ENCODE assay signal across 14 mouse cellular contexts in the genomic region with DNA sequence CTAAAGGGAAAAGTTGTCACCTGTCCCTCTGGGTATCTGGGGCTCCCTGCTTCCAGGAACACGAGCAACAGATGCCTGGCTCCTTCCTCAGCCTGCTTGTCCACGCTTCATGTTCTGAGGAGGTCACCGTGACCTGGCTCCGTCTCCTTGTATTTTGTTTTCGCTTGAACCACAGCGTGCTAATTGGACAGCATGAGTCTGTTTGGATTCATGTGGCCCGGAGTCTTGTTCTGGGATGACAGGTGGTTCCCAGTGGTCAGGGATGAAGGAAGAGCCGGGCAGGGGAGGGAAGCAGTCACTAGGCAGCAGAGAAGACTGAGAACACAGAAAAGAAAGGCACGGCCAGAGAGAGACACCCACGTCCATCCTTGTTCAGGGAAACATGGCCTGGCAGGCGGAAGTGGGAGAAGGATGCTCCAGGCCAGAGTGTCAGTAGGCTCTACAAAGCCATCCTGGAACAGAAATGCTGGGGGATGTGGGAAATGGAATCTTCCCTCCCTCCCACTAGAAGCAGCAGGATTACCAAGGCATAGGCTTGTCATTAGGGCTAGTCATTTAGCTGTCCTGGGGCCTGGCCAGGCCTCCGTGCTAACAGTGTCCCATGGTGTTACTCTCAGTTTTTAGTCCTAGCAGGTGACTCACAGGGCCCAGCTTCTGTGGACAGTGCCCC. TPM values are rescaled to one million over a fixed set of nuclear protein-coding genes. Genes with fewer than 3 reads are reported as not detected.
A peak's percentile ranks its signal among the peaks of the same experiment; 100 is the strongest.
DNase-seq lines count a peak whose midpoint lies in the region; ATAC-seq and TF ChIP-seq lines count a peak whose summit lies in the region.
"Had no signal": no experiment of that assay in that cellular context is flagged by ENCODE, and none has a peak within 500 bp of the region (broad histone marks: within the 10 kb centered on the region; RNA-seq: fewer than 3 reads in every experiment).

No protein-coding gene starts in this region.

- no peak for ATAC-seq in neural tube, embryonic 15.5 days (ENCODE audit: low FRiP score)
- ATAC-seq: forebrain, postnatal 0 days; midbrain, embryonic 16.5 days had no signal

- H3K27me3 ChIP-seq in neural tube, embryonic 15.5 days (replicated peaks): no peaks in the 10 kb centered on the region
- H3K27me3 ChIP-seq: lung, embryonic 15.5 days had no signal

- no peaks in the 10 kb centered on the region for H3K9me3 ChIP-seq in neural tube, embryonic 15.5 days (replicated peaks)
- H3K9me3 ChIP-seq: G1E; lung, embryonic 15.5 days had no signal

- H3K27ac ChIP-seq in layer of hippocampus, adult 2 months: peak overlapping the region; percentile 36; the same call in 1 of the 2 replicates
- H3K27ac ChIP-seq in neural tube, embryonic 15.5 days (replicated peaks): 0 out of 2 replicates have a peak overlapping the region, but pooled peaks have one; percentile 9
- H3K27ac ChIP-seq: lung, embryonic 15.5 days had no signal

- H3K9ac ChIP-seq in neural tube, embryonic 15.5 days (replicated peaks): no peak overlapping the region
- H3K9ac ChIP-seq: forebrain, postnatal 0 days; lung, embryonic 15.5 days had no signal

- H3K4me2 ChIP-seq in neural tube, embryonic 15.5 days: no peak overlapping the region
- H3K4me2 ChIP-seq: heart, embryonic 11.5 days; lung, embryonic 15.5 days had no signal

- H3K4me1 ChIP-seq in neural tube, embryonic 15.5 days: peaks cover 7% of the 10 kb centered on the region
- H3K4me1 ChIP-seq: lung, embryonic 15.5 days had no signal

- peaks cover 24% of the 10 kb centered on the region for H3K36me3 ChIP-seq in neural tube, embryonic 15.5 days

- H3K4me3 ChIP-seq in layer of hippocampus, adult 2 months: no peak overlapping the region
- no peak overlapping the region for H3K4me3 ChIP-seq in neural tube, embryonic 15.5 days (replicated peaks)
- H3K4me3 ChIP-seq: lung, embryonic 15.5 days had no signal

- DNase-seq in adrenal gland, postnatal 25 days: peak; percentile 38
- no peak for DNase-seq in adrenal gland, postnatal 4 days (ENCODE audit: low spot score in 2 of 2)
- DNase-seq in layer of hippocampus, adult 2 months (ENCODE audit: low spot score in 2 of 2): no peak
- no peak for DNase-seq in layer of hippocampus, adult 18-20 months (ENCODE audit: low spot score in 2 of 2)
- peak; percentile 52 to 64 for DNase-seq in cerebellum, adult 18-20 months
- no peak for DNase-seq in right cerebral cortex, postnatal 36 days (ENCODE audit: low spot score in 2 of 2)
- no peak for DNase-seq in B cell, adult 2 months
- DNase-seq: forebrain, postnatal 0 days; thymus, postnatal 25 days had no signal

- WGBS in neural tube, embryonic 15.5 days: 81% methylated on average over 12 of the region's 12 CpGs

- no peak for TF ChIP-seq CTCF in layer of hippocampus, adult 2 months (conservative IDR thresholded peaks at IDR 0.05)

RNA-seq across cellular contexts. Expression of gene Mrln, which starts 44.7 kb away (rescaled TPM):
- not detected in 2 replicates for total RNA-seq in adrenal gland, postnatal 25 days (2021)
- total RNA-seq in adrenal gland, postnatal 4 days (2021): 1 to 10 TPM; 3.8 to 5.3 TPM
- not detected for total RNA-seq in layer of hippocampus, adult 2 months (2021)
- not detected for total RNA-seq in layer of hippocampus, adult 18-20 months (2021)
- polyA plus RNA-seq in neural tube, embryonic 15.5 days (2015; fragmentation: Nextera tagmentation; extraction: Ambion mirVana): 2.0 and 4.4 TPM in 2 replicates
- polyA plus RNA-seq: G1E; lung, embryonic 15.5 days; midbrain, embryonic 16.5 days had no signal

Comparison
In these comparisons a context has a peak if more than half of its experiments do, and no peak if none do; other contexts are left out.
1. DNase-seq: peak in adrenal gland, postnatal 25 days (single experiment) and cerebellum, adult 18-20 months (2 of 2); none in adrenal gland, postnatal 4 days (0 of 2), layer of hippocampus, adult 2 months (0 of 2), layer of hippocampus, adult 18-20 months (0 of 2), right cerebral cortex, postnatal 36 days (0 of 2) and B cell, adult 2 months (0 of 2).